ENCODE assay signal across 8 mouse cellular contexts in genomic region chr2:172345258-172345738, GRCm38 (mm10). TPM values are rescaled to one million over a fixed set of nuclear protein-coding genes. Genes with fewer than 3 reads are reported as not detected.
DNase-seq lines count a peak whose midpoint lies in the region; ATAC-seq lines count a peak whose summit lies in the region.

TSS of gene Fam210b (plus strand) at chr2:172345565.

- peak; percentile 99 for ATAC-seq in CD4-positive, CD25-positive, alpha-beta regulatory T cell, adult 4 months
- peak; percentile 97 for ATAC-seq in heart, embryonic 14.5 days (ENCODE audit: insufficient number of reproducible peaks, insufficient read depth, low FRiP score, low read depth)
- ATAC-seq in liver, embryonic 13.5 days (ENCODE audit: low read depth) = peak; percentile 72
- ATAC-seq in stomach, embryonic 16.5 days (ENCODE audit: insufficient read depth, low FRiP score) = peak; percentile 97

- H3K36me3 ChIP-seq in heart, embryonic 14.5 days (ENCODE audit: control insufficient read depth, insufficient read depth, low read length) = no peaks in the 10 kb centered on the region
- peaks cover 24% of the 10 kb centered on the region for H3K36me3 ChIP-seq in liver, embryonic 13.5 days
- H3K36me3 ChIP-seq in stomach, embryonic 16.5 days (ENCODE audit: control insufficient read depth, insufficient read depth, low read length) = no peaks in the 10 kb centered on the region

- WGBS in heart, embryonic 14.5 days = under 1% methylated on average over 34 of the region's 35 CpGs
- WGBS in liver, embryonic 13.5 days (ENCODE audit: insufficient replicate concordance) = under 1% methylated on average over 35 of the region's 35 CpGs
- under 1% methylated on average over 25 of the region's 35 CpGs for WGBS in stomach, embryonic 16.5 days

- peak within 1 kb of the TSS; percentile 76 for H3K9ac ChIP-seq in heart, embryonic 14.5 days (ENCODE audit: low read length)
- H3K9ac ChIP-seq in liver, embryonic 13.5 days = peak within 1 kb of the TSS; percentile 97
- peak within 1 kb of the TSS; percentile 81 for H3K9ac ChIP-seq in stomach, embryonic 16.5 days (ENCODE audit: low read length)

- H3K4me3 ChIP-seq in heart, embryonic 14.5 days (ENCODE audit: control insufficient read depth in 1 of 2, insufficient read depth in 1 of 2, low read depth in 1 of 2, low read length in 2 of 2) = peak within 1 kb of the TSS; percentile 70 to 74
- H3K4me3 ChIP-seq in liver, embryonic 13.5 days (replicated peaks) = peak within 1 kb of the TSS; percentile 87
- H3K4me3 ChIP-seq in stomach, embryonic 16.5 days (replicated peaks; ENCODE audit: low read length) = peak within 1 kb of the TSS; percentile 71

- peak within 1 kb of the TSS; percentile 92 for H3K4me2 ChIP-seq in heart, embryonic 14.5 days (ENCODE audit: low read length)
- peak within 1 kb of the TSS; percentile 94 for H3K4me2 ChIP-seq in liver, embryonic 13.5 days
- peak within 1 kb of the TSS; percentile 94 for H3K4me2 ChIP-seq in stomach, embryonic 16.5 days (ENCODE audit: low read depth, low read length)

- H3K27me3 ChIP-seq in heart, embryonic 14.5 days (ENCODE audit: control insufficient read depth, insufficient read depth, low read length) = no peaks in the 10 kb centered on the region
- peaks cover 4% of the 10 kb centered on the region; the same call in 1 of the 2 replicates for H3K27me3 ChIP-seq in liver, embryonic 13.5 days
- H3K27me3 ChIP-seq in stomach, embryonic 16.5 days (ENCODE audit: control insufficient read depth, insufficient read depth, low read length) = no peaks in the 10 kb centered on the region

- H3K4me1 ChIP-seq in heart, embryonic 14.5 days (ENCODE audit: control insufficient read depth in 2 of 2, insufficient read depth in 2 of 2, low read length in 2 of 2) = peaks cover 6 to 22% of the 10 kb centered on the region in 2 experiments
- peaks cover 53% of the 10 kb centered on the region for H3K4me1 ChIP-seq in liver, embryonic 13.5 days (replicated peaks)
- peaks cover 29% of the 10 kb centered on the region for H3K4me1 ChIP-seq in stomach, embryonic 16.5 days (ENCODE audit: control insufficient read depth, insufficient read depth, low read length)

- H3K27ac ChIP-seq in heart, embryonic 14.5 days (replicated peaks in 1 of 2; ENCODE audit: control insufficient read depth in 1 of 2, insufficient read depth in 1 of 2, low read depth in 2 of 2, low read length in 2 of 2) = peak within 1 kb of the TSS; percentile 57 to 62
- H3K27ac ChIP-seq in liver, embryonic 13.5 days = peak within 1 kb of the TSS; percentile 100
- H3K27ac ChIP-seq in stomach, embryonic 16.5 days (ENCODE audit: low read length) = peak within 1 kb of the TSS; percentile 26; the same call in 1 of the 2 replicates

- DNase-seq in c-Kit-negative CD71-positive TER-119-positive erythroid progenitor cells, embryonic 14.5 days (ENCODE audit: low read depth, low spot score) = peak; percentile 99
- peak; percentile 98 for DNase-seq in fibroblast of lung, adult 2 months (ENCODE audit: low read depth)
- DNase-seq in kidney, postnatal 14 days = peak; percentile 98
- peak; percentile 96 for DNase-seq in liver, embryonic 13.5 days
- peak; percentile 95 for DNase-seq in neural tube, embryonic 10.5 days (ENCODE audit: extremely low spot score, low spot score)

- 0 out of 2 replicates have a peak, but pooled peaks cover 3% of the 10 kb centered on the region for H3K9me3 ChIP-seq in heart, embryonic 14.5 days (ENCODE audit: control insufficient read depth, low read length)
- no peaks in the 10 kb centered on the region for H3K9me3 ChIP-seq in liver, embryonic 13.5 days (replicated peaks)
- peaks cover 9% of the 10 kb centered on the region for H3K9me3 ChIP-seq in stomach, embryonic 16.5 days (replicated peaks; ENCODE audit: control insufficient read depth, low read length)

RNA-seq across cellular contexts. Expression of gene Fam210b, which starts in this region (rescaled TPM):
- polyA plus RNA-seq in CD4-positive, CD25-positive, alpha-beta regulatory T cell, adult 4 months (2017; shearing (Covaris generic)) = 1 to 10 TPM; 7.8 to 9.8 TPM
- 10.4 and 13.1 TPM in 2 replicates for polyA plus RNA-seq in heart, embryonic 14.5 days (2014; fragmentation: Nextera tagmentation; extraction: Ambion mirVana)
- polyA plus RNA-seq in liver, embryonic 13.5 days (2015; fragmentation: Nextera tagmentation; extraction: Ambion mirVana) = 131 and 149 TPM in 2 replicates
- polyA plus RNA-seq in stomach, embryonic 16.5 days (2015; fragmentation: Nextera tagmentation; extraction: Ambion mirVana) = 21.6 and 23.6 TPM in 2 replicates

Comparison
In these comparisons a context has a peak if more than half of its experiments do, and no peak if none do; other contexts are left out.
1. Peak in every context shown above with its lines: DNase-seq, ATAC-seq, H3K4me3 ChIP-seq and H3K27ac ChIP-seq.
2. H3K27ac ChIP-seq: peak in every context shown above with its lines; median percentile 100 in liver, embryonic 13.5 days; 60 in heart, embryonic 14.5 days; 26 in stomach, embryonic 16.5 days.